Mouse (Mus musculus): ENCODE data around the gene Blzf1. TPM values are rescaled to one million over a fixed set of nuclear protein-coding genes. Genes with fewer than 3 reads are reported as not detected.

Gene Blzf1
- 14.1 and 16.5 TPM in 2 replicates for polyA plus RNA-seq (2012; rRNA removed)

GRCm38 (mm10) chr1:164307124-164307751 is at the start of gene Blzf1:
Gene Blzf1, minus strand, starts transcription at chr1:164307489.

GRCm38 (mm10) chr1:164303821-164304220 is 3.5 kb downstream of the Blzf1 start, which contains the start of gene Nme7:
Gene Nme7, plus strand, starts transcription at chr1:164304121.

DNA sequence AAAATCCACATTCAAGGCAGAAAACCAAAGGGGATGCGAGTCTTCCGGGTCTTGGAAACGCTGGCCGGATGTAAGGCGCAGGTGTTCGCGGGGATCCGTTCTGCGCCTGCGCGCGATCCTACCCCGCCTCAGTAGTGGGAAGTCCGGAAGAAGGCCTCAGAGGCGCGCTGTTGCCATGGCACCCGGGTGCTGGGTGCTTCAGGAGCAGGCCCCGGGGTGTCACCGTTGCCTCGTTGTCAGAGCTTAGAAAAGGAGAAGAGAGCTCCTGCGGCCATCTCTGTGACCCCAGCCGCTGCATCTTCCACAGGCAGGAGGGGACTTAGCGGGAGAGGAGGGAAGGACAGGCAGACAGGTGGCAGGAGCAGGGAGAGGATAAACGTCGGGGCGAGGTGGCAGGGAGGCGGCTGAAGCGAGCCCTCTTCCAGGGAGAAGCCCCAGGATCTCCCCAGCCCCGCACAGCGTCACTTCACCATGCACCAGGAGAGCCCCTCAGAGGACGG is 31.8 kb downstream of the Blzf1 start, which contains the start of gene Ccdc181:
Gene Ccdc181, plus strand, starts transcription at position 131 of the 500 bp plus-strand sequence.

GRCm38 (mm10) chr1:164248465-164249331 is 58.6 kb downstream of the Blzf1 start, which contains the start of gene Slc19a2:
Gene Slc19a2, plus strand, starts transcription at chr1:164249046.

Other genes with a start within 250 kb of the Blzf1 start
- 0.12 and 0.15 TPM in 2 replicates for gene Sell, start 245.5 kb downstream of the Blzf1 start, polyA plus RNA-seq (2012; rRNA removed)
- 0.04 and 0.06 TPM in 2 replicates for gene Selp, start 192.2 kb downstream of the Blzf1 start, polyA plus RNA-seq (2012; rRNA removed)
- 0.44 and 0.45 TPM in 2 replicates for gene F5, start 155.7 kb downstream of the Blzf1 start, polyA plus RNA-seq (2012; rRNA removed)
- 7.8 and 9.6 TPM in 2 replicates for gene Slc19a2, start 58.4 kb downstream of the Blzf1 start, polyA plus RNA-seq (2012; rRNA removed)
- 8.4 and 17.9 TPM in 2 replicates for gene Ccdc181, start 31.9 kb downstream of the Blzf1 start, polyA plus RNA-seq (2012; rRNA removed)
- 28.7 and 35.2 TPM in 2 replicates for gene Nme7, start 3.4 kb downstream of the Blzf1 start, polyA plus RNA-seq (2012; rRNA removed)
- gene Atp1b1, start 150.9 kb upstream of the Blzf1 start, polyA plus RNA-seq (2012; rRNA removed), result 29.9 and 39.9 TPM in 2 replicates

All from central nervous system, embryonic 11.5 days (tissue).